Mouse (Mus musculus) kidney, adult 2 months (tissue): ENCODE measurements around the gene Nfia. TPM values are rescaled to one million over a fixed set of nuclear protein-coding genes. Genes with fewer than 3 reads are reported as not detected.

ENCODE experiments used
- DNase-seq: peaks from one replicate; pipeline ENCODE4 v3.0.0; 2021
- H3K27ac ChIP-seq: fragments of 200-500 bp; 2 replicates; pipeline ENCODE4 v1.5.1; 2012; ENCODE audit warnings: low read depth, low read length, control low read depth, inconsistent platforms; ENCODE audit not compliant: insufficient read depth
- H3K27me3 ChIP-seq: fragments of 200-500 bp; replicated peaks from 2 replicates; pipeline ENCODE4 v1.6.1; 2012; ENCODE audit warnings: mild to moderate bottlenecking, moderate library complexity, low read length, inconsistent platforms; ENCODE audit not compliant: control insufficient read depth, insufficient read depth
- H3K36me3 ChIP-seq: fragments of 200-500 bp; 2 replicates; pipeline ENCODE4 v1.6.1; 2012; ENCODE audit warnings: mild to moderate bottlenecking, moderate library complexity, low read length, inconsistent platforms; ENCODE audit not compliant: control insufficient read depth, insufficient read depth
- H3K4me1 ChIP-seq: fragments of 200-500 bp; 2 replicates; pipeline ENCODE4 v1.6.1; 2011; ENCODE audit warnings: low read length; ENCODE audit not compliant: control insufficient read depth, insufficient read depth
- H3K4me3 ChIP-seq: fragments of 200-500 bp; 2 replicates; pipeline ENCODE4 v1.5.1; 2011; ENCODE audit warnings: mild to moderate bottlenecking, low read depth, low read length, control low read depth; ENCODE audit not compliant: insufficient read depth
- CTCF ChIP-seq: fragments of 200-500 bp; conservative IDR thresholded peaks from 2 replicates; pipeline ENCODE4 v1.5.1; 2011; ENCODE audit warnings: low read depth, mild to moderate bottlenecking, control low read depth, low read length, moderate library complexity, mixed read lengths; ENCODE audit not compliant: insufficient read depth, insufficient read length
- POLR2A ChIP-seq: fragments of 200-500 bp; IDR thresholded peaks from one replicate; pipeline ENCODE4 v1.6.1; 2011; ENCODE audit warnings: low read depth, low read length, control low read depth
- WGBS: fragments of 180-500 bp; shearing (Covaris S2); methylation state at CpG from one replicate; pipeline ENCODE4 v1.1.7; 2018; 5-methylcytosine and 5-hydroxymethylcytosine counted together
- polyA plus RNA-seq: library from polyadenylated mRNA; depleted of rRNA; stranded (reverse); fragments of >200 nt; gene quantifications from 2 replicates; pipeline ENCODE4 v1.2.3, GENCODE M21; 2012

Nfia gene
- polyA plus RNA-seq, 1 experiment, result 46.5 TPM

DNA sequence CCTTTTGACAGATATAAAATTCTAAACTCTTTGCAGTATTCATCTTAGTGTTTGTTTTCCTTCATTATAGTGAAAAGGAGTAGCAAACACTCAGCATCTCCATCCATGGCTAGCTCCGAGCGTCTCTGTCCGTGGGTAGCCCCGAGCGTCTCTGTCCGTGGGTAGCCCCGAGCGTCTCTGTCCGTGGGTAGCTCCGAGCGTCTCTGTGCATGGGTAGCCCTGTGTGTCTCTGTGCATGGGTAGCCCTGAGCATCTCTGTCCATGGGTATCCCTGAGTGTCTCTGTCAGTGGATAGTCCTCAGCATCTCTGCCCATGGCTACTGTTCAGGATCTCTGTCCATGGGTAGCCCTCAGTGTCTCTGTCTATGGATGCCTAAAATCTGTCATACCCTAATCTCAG lies 140.0 kb downstream of the Nfia start:
- Histone ChIP-seq H3K27me3 (no peaks in the 10 kb centered on the region), H3K4me3 (no peak overlapping the region), H3K4me1 (peaks cover 8% of the 10 kb centered on the region; the same call in 1 of the 2 replicates), H3K27ac (no peak overlapping the region), H3K36me3 (no peaks in the 10 kb centered on the region)
- 96% methylated on average over 11 of the region's 11 CpGs for WGBS
- DNase-seq, result no peak
- no peak for TF ChIP-seq POLR2A

DNA sequence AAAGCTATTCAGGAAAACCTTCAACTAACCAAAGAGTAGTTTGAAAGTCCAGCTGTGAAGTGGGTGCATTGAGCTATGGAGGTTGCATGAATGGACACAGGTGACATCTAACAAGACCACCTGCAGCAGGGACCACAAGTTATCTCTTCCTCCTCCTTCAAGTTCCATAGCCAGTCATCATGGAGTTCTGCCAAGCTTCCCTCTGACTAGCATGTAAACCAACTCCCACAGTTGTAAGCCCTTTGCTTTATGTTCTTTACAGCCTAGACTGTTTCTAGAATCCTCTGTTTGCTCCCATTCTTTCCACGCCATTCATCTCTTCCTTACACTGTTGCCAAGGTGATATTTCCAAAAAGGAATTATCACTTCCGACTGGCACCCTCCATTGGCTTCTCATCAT lies 141.8 kb downstream of the Nfia start:
- no peak for DNase-seq
- H3K27ac ChIP-seq, result no peak overlapping the region
- H3K27me3 ChIP-seq, result no peaks in the 10 kb centered on the region
- TF ChIP-seq CTCF (no peak), POLR2A (no peak)
- H3K4me1 ChIP-seq, result no peaks in the 10 kb centered on the region; the same call in 1 of the 2 replicates
- H3K36me3 ChIP-seq, result no peaks in the 10 kb centered on the region
- no peak overlapping the region for H3K4me3 ChIP-seq
- WGBS, result 97% methylated on average over 2 of the region's 2 CpGs

DNA sequence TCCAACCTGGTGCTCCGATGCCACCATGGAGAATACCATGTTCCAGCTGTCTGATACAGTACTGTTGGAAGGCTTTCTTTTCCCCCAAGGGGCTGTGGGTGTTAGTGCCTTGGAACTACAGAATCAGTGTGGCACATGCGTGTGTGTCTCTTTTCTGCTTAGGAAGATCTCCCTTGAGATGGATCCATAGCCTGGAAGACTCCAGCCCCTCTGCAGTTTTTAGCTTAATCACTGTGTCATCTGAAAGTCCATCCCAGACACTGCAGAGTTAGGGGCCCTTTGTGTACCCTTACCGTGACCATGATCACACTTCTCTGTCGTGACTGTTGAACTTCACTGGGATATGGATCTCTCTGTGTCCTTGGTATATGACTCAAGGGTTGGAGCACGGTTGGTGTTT lies 142.2 kb downstream of the Nfia start:
- DNase-seq, result no peak
- TF ChIP-seq POLR2A, result no peak
- TF ChIP-seq CTCF, result no peak
- Histone ChIP-seq H3K4me1 (no peaks in the 10 kb centered on the region; the same call in 1 of the 2 replicates), H3K27me3 (no peaks in the 10 kb centered on the region), H3K4me3 (no peak overlapping the region), H3K27ac (no peak overlapping the region), H3K36me3 (no peaks in the 10 kb centered on the region)
- 93% methylated on average over 5 of the region's 5 CpGs for WGBS

DNA sequence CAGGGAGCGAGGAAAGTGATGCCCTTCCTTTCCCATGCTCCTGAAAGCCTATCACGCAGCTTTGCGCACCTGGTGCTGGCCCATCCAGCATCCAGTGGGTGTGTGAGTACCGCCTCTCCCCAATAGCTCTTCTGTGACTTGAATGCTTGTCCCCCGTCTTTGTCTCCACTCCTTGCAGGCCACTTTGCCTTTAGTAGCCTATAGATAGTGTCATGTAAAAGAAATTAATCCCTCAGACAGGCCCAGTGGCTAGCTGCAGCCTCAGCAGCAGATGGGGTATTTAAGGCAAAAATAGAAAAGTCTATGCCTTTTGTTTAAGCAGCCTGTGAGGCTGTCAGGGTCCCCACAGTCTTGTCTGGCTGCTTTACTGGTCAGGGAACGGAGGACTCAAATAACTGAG lies 145.0 kb downstream of the Nfia start:
- no peak overlapping the region for H3K4me3 ChIP-seq
- TF ChIP-seq POLR2A, result no peak
- no peak for TF ChIP-seq CTCF
- H3K36me3 ChIP-seq, result no peaks in the 10 kb centered on the region; the same call in 1 of the 2 replicates
- 95% methylated on average over 6 of the region's 6 CpGs for WGBS
- H3K27ac ChIP-seq, result no peak overlapping the region
- H3K27me3 ChIP-seq, result no peaks in the 10 kb centered on the region
- no peaks in the 10 kb centered on the region for H3K4me1 ChIP-seq
- DNase-seq, result no peak

DNA sequence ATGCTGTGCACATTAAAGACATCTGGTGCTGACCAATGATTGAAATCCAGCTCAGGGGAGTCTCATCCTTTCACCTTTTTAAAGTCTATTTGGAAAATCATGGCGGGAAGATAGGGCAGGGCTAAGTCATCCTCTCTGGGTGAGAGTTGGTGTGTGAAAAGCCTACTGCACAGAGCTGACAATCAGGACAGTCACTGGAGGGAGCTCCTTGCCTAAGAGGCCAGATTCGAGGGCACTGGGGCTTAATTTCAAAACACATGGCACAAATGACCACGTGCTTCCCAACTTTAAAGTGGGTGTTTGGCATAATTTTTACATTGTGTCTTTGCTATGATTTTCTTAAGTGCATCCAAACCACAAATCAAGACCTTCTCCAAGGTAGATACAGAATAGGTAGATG lies 146.1 kb downstream of the Nfia start:
- Histone ChIP-seq H3K36me3 (no peaks in the 10 kb centered on the region; the same call in 1 of the 2 replicates), H3K27ac (no peak overlapping the region), H3K4me1 (no peaks in the 10 kb centered on the region; the same call in 1 of the 2 replicates), H3K27me3 (no peaks in the 10 kb centered on the region), H3K4me3 (no peak overlapping the region)
- no peak for DNase-seq
- TF ChIP-seq CTCF (peak; percentile 31; the same call in 1 of the 2 replicates), POLR2A (no peak)
- WGBS, result 56% methylated on average over 3 of the region's 3 CpGs

DNA sequence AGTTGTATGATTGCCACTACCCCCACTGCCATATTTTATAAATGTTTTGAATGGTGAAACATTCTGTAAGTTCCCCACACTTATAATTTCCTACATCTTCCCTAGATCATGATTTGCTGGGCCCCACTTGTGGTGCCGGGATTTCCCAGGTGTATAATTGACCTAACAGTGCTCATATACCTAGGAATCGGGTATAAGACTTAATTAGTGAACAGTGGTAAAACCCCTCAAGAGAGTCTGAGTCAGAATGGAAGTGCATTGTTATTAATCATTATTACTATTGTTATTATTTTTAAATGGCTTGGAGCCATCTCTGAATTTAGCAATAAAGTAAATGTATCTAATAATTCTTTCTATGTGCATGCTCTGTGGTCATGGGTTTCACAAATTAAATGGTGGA lies 147.2 kb downstream of the Nfia start:
- Histone ChIP-seq H3K27ac (no peak overlapping the region), H3K36me3 (no peaks in the 10 kb centered on the region; the same call in 1 of the 2 replicates), H3K27me3 (no peaks in the 10 kb centered on the region), H3K4me3 (no peak overlapping the region), H3K4me1 (no peaks in the 10 kb centered on the region; the same call in 1 of the 2 replicates)
- DNase-seq, result no peak
- WGBS, result 78% methylated on average over 2 of the region's 2 CpGs
- no peak for TF ChIP-seq POLR2A
- TF ChIP-seq CTCF, result no peak

DNA sequence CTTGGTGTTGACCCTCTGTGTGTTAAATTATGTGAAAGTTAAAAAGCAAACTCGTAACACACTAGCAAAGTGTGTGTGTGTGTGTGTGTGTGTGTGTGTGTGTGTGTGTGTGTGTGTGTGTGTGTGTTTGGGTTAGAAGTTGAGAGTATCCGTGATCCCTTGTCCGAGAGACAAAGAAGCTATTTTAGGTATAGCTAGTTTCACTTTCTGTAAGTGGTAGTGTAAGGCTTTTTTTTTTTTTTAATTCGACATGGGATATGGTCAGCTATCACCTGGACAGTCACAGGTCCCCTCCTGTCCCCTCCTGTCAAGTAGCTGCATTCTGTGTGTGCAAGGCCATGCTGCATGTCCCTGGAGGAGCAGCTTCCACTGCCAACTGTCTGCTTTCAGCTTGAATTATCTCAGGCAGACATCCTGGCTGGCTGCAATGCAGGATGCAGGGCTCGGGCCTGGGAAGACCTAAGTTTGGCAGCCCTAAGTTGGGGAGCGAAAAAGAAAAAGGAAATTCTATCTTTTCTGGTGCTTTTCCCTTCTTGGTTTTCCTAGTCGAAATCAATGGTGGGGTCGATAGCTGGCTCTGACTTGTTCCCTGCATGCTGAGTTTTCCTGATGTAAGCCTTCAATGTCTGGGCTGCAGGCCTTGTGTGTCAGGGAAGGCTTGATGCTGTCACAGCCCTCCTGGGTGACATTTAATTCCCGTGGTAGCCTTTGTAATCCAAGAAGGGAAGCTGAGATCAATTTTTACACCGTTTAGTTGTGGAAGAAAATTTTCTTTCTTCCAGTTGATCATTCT lies 147.9 kb downstream of the Nfia start:
- no peak for TF ChIP-seq POLR2A
- no peak for TF ChIP-seq CTCF
- H3K4me3 ChIP-seq, result no peak overlapping the region
- 40% methylated on average over 10 of the region's 10 CpGs for WGBS
- H3K27me3 ChIP-seq, result no peaks in the 10 kb centered on the region
- no peaks in the 10 kb centered on the region; the same call in 1 of the 2 replicates for H3K36me3 ChIP-seq
- H3K27ac ChIP-seq, result peak overlapping the region; percentile 85
- peak; percentile 60 for DNase-seq
- H3K4me1 ChIP-seq, result no peaks in the 10 kb centered on the region; the same call in 1 of the 2 replicates

DNA sequence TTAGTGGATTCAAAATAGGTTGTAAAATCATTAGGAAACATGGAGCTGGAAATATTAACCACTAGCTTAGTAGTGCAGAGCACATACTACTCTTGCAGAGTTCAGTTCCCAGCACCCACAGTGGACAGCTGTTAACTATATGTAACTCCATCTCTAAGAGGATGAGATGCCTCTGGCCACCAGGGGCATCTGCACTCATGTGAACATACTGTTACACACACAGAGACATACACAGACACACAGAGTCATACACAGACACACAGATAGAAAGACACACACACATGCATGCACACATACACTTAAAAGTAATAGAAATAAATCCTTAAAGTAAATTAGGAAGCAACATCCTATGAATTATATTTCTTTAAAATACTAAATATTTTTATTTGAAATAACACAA lies 149.1 kb downstream of the Nfia start:
- Histone ChIP-seq H3K27ac (no peak overlapping the region), H3K27me3 (no peaks in the 10 kb centered on the region), H3K36me3 (no peaks in the 10 kb centered on the region; the same call in 1 of the 2 replicates), H3K4me3 (no peak overlapping the region), H3K4me1 (peaks cover under 1% of the 10 kb centered on the region; the same call in 1 of the 2 replicates)
- TF ChIP-seq CTCF (no peak), POLR2A (no peak)
- no peak for DNase-seq
